Mouse (Mus musculus) ovary, adult 18-20 months (tissue): ENCODE measurements around the gene Mbnl2.

ENCODE experiments used
- DNase-seq: peaks from one replicate; pipeline ENCODE4 v3.0.0; 2022; ENCODE audit warnings: low spot score, mixed read lengths

Mbnl2 gene

DNA sequence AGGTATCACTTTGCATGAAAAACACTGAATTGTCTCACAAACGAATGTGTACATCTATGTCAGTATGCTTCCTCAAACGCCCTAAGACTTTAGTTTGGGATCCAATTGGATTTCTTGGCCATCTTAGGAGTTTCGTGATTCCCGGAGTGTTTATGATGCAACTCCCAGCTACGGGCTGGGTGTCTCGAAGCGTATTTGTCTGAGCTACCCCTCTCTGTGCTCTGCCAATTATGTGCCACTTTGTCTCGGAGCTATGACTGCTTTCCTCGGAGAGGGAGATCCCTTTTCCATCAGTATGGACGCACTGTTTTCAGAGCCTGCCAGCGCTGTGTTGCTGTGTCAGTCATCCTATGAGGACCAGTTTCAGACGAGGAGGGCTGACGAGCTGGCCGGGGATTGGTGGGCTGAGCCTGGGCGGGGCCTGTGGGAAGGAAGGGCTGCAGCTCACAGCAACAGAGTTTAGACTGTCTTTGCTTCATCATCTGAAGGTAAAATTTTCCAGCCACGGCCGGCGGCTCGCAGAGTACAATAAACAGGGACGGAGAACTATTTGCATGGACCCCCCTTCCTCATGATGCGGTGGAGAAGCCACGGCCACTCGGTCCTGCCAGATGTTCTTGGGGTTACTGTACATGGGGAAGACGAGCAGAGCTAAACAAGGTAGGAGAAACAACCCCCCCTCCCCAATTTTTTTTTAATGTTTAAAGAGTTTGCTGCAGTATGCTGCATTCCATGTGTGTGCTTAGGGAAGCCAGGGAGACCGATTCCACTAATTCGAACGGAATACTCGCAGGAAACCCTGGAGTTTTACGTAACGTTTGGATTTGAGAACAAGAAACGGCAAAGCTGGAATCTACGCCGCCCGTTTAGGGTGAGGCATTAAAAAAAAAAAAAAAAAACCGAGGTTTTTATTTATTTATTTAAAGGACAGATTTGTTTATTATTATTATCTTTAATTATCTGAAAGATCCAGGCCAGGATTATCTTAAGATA, at the start of gene Mbnl2:
TSS of gene Mbnl2 (plus strand) at position 424 of the 993 bp plus-strand sequence.
- DNase-seq: peak; percentile 95

GRCm38 (mm10) chr14:120232076-120232496, 43.4 kb upstream of the Mbnl2 start:
- no peak for DNase-seq

DNA sequence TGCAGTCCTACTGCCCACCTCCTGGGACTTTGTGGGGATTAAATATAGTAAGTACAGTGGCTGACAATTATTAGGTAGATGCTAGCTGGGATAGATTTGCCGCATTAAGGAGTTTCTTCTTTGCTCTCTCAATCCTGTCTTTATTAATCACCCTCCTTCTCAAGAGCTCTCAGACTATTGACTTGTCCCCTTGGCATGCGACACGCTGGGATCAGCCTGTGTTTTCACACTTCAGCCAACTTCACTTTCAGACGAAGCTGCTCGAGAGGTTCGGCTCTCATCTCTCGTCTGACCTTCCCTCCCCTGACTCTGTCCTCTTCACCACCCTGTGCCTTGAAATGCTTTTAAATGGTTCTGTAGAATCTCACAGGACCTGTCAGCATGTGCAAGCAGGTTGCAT, 39.9 kb upstream of the Mbnl2 start:
- no peak for DNase-seq

DNA sequence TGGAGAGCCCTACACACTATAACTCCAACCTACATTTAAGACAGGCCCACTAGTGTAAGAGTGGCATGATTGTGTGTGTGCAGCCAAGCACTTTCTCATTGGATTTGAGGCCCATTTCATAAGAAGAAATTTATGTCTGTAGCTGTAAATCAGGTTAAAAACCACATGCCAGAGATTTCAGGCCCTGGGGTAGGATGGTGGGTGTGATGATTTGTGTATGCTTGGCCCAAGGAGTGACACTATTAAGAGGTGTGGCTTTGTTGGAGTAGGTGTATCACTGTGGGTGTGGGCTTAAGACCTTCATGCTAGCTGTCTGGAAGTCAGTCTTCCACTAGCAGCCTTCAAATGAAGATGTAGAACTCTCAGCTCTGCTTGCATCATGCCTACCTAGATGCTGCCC, 37.0 kb upstream of the Mbnl2 start:
- DNase-seq: no peak

- DNase-seq: no peak
These were observed 35.3 kb upstream of the Mbnl2 start for GRCm38 (mm10) chr14:120240209-120240608.

- DNase-seq: no peak
These were observed 32.8 kb upstream of the Mbnl2 start for GRCm38 (mm10) chr14:120242711-120243110.

- DNase-seq: no peak
These were observed 30.3 kb upstream of the Mbnl2 start for GRCm38 (mm10) chr14:120245081-120245705.

DNA sequence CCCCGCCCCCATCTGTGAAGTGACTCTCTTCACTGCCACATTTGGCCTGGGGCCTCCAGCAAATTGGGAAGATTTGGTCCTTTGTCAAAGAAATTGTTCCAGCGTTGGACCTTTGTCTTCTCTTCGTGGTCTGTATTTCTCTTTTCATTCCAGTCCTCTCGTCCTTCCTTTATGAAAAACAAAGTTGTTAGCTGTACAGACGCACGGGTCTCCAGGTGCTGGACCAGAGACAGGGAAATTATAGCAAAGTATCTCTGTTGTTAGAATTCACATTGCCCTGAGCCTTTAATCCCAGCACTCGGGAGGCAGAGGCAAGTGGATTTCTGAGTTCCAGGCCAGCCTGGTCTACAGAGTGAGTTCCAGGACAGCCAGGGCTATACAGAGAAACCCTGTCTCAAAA, 22.1 kb upstream of the Mbnl2 start:
- DNase-seq: no peak

GRCm38 (mm10) chr14:120256146-120256545, 19.3 kb upstream of the Mbnl2 start:
- no peak for DNase-seq

- DNase-seq: no peak
These were observed 18.7 kb upstream of the Mbnl2 start for GRCm38 (mm10) chr14:120256623-120257384.

DNA sequence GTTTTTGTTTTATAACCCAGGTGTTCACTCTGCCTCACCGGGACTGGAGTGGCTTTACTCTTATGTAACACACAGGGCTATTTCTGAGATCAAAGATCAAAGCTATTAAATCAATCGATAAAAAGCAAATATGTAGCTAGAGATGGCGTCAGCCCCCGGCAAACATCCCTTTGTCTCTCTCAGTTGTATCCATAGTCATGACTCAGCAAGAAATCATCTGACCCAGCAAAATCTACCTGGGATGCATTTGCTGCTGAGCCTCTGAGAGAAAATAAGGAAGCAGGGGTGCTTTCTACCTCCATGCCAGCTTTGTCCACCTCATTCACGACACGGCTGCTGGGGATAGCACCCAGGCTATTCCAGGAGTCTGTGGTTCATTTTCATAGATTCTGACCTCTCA, 18.0 kb upstream of the Mbnl2 start:
- DNase-seq: no peak

- DNase-seq: no peak
These were observed 16.0 kb upstream of the Mbnl2 start for GRCm38 (mm10) chr14:120259426-120259825.

GRCm38 (mm10) chr14:120261606-120262005, 13.9 kb upstream of the Mbnl2 start:
- DNase-seq: no peak

- no peak for DNase-seq
These were observed 12.6 kb upstream of the Mbnl2 start for GRCm38 (mm10) chr14:120262660-120263379.

- no peak for DNase-seq
These were observed 11.9 kb upstream of the Mbnl2 start for GRCm38 (mm10) chr14:120263380-120264135.

DNA sequence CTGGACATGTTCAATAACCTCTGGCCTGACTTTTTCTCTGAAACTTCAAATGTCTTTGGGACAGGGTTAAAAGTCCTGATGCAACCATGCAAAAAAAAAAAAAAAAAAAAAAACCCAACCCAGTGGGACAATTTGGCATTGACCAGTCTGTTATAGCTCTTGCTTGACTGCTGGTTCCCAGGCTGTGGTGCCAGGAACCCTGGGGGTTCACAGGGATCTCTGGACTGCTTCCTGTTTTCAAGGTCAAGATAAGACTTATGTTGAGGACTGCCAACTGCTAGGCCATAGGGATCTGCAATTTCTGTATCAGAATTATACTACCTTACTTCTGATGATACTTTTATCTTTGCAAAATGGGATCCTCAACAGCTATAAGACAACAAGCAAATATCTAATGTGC, 9.6 kb upstream of the Mbnl2 start:
- DNase-seq: no peak

DNA sequence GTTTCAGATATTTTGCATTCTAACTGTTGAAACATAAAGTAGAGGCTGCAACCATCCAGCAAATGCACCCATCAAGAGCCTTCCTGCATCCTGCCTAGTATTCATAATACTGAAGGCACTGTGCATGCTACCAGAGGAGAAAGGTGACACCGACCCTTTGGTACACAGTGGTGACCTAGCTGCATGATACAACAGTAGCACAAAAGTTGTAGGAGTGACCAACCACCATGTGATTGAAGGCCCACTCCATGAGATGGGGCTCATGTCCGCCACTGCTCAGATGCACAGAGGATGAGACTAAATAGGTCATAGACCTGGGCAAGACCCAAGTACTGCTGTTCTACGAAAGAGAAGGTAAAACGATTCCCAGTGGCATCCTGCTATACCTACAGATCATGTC, 8.3 kb upstream of the Mbnl2 start:
- no peak for DNase-seq

DNA sequence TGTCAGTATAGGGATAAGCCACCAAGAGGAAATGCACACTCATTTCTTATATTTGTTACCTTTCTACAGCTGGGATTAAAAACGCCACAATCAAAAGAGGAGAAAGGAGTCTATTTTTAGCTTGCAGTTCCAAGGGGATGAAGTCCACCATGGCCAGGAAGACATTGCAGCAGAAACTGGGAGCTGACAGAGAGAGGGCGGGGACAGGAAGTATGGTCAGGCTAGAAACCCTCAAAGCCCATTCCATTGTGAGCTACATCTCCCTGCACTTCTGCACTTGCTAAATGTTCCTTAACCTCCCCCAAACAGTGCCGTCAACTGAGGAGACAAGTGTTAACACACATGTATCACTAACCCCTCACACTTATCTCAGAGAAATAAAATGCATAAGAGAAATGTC, 5.4 kb upstream of the Mbnl2 start:
- no peak for DNase-seq

DNA sequence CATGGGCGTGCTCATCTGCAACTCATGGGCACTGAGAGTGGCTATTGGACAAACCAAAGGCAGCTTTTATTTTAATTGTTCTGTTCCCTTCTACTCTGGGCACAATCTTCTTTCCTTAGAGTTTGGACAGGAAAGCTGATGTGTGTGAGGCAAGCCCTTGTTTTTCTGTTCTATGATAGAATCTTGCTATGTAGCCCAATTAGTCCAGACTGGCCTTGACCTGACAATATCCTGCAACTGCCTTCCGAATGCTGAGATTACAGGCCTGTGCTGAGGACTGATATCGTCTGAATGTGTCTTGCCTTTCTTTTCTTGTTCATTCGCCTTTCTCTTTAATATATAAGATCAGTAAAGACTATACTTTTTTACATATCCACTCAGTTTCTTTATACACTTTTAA, 4.8 kb upstream of the Mbnl2 start:
- no peak for DNase-seq

DNA sequence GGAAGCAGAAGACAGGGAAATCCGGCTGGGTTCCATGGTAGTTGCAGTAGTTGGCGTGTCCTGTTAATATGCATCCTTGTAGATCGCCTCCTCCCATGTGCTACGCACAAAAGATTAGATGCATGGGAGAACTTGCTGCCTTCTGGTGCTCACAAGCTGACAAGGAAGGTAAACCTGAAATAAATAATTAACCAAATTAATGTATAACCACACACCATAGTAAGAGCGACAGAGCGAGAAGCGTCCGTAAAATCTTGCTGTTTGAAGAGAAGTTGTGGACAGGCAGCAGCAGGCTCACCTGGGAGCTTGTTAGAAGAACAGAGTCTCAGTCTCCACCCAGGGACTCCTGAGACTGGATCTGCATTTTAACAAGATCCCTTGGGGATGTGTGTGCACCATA, 4.4 kb upstream of the Mbnl2 start:
- no peak for DNase-seq

GRCm38 (mm10) chr14:120273766-120274165, 1.7 kb upstream of the Mbnl2 start:
- DNase-seq: no peak
